Mouse (Mus musculus): ENCODE measurements around the gene Fyco1. TPM values are rescaled to one million over a fixed set of nuclear protein-coding genes. Genes with fewer than 3 reads are reported as not detected.

Gene Fyco1
- polyA plus RNA-seq, 2 experiments: 1.6 to 2.1 TPM

- H3K27me3 ChIP-seq (ENCODE audit: control insufficient read depth, insufficient read depth, low read length): no peaks in the 10 kb centered on the region
- 61% methylated on average over 2 of the region's 2 CpGs for WGBS (ENCODE audit: insufficient replicate concordance)
- DNase-seq (ENCODE audit: low read depth in 3 of 3, low spot score in 3 of 3): no peak
Measured at GRCm38 (mm10) chr9:123805241-123805640, 46.5 kb downstream of the Fyco1 start.

DNA sequence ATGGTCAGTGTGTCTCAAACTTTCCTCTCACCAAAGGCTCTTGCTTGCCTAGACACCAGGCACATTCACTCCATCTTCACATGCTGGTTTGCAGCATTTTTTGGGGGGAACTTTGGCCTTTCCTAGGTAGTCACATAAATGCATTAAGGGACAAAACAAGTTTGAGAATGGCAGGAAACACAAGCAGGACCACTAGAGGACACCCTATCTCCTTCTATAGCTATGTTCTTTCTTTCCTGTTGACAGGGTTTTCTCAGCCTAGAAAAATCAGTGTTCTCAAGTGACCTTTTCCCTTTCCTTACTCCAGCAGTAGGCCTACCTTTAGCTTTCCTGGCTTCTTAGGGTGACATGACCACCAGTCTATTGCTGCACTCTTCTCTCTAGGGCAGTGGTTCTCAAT is 48.8 kb downstream of the Fyco1 start:
- Histone ChIP-seq H3K9ac (replicated peaks) (no peak overlapping the region), H3K9me3 (ENCODE audit: control insufficient read depth, low read length) (no peaks in the 10 kb centered on the region), H3K27me3 (ENCODE audit: control insufficient read depth, insufficient read depth, low read length) (no peaks in the 10 kb centered on the region), H3K27ac (no peak overlapping the region), H3K4me1 (replicated peaks; ENCODE audit: control insufficient read depth in 2 of 2, insufficient read depth in 2 of 2, low read length in 1 of 2) (no peaks in the 10 kb centered on the region), H3K4me3 (ENCODE audit: insufficient read depth in 1 of 2, low read depth in 2 of 2, low read length in 2 of 2) (no peak overlapping the region), H3K36me3 (replicated peaks; ENCODE audit: control insufficient read depth, insufficient read depth, low read depth) (peaks cover 3% of the 10 kb centered on the region), H3K4me2 (ENCODE audit: low read depth) (no peak overlapping the region)
- no peak for TF ChIP-seq EP300 (IDR thresholded peaks at IDR 0.05; ENCODE audit: low read depth)
- no peak for TF ChIP-seq CTCF (IDR thresholded peaks at IDR 0.05; ENCODE audit: low read depth)
- DNase-seq (ENCODE audit: low read depth in 3 of 3, low spot score in 3 of 3) (no peak), ATAC-seq (ENCODE audit: insufficient read depth) (no peak)

More at GRCm38 (mm10) chr9:123805241-123805640, 46.5 kb downstream of the Fyco1 start:
- Histone ChIP-seq H3K9ac (replicated peaks) (no peak overlapping the region), H3K27ac (no peak overlapping the region), H3K4me2 (ENCODE audit: low read depth) (no peak overlapping the region), H3K4me3 (ENCODE audit: insufficient read depth in 1 of 2, low read depth in 2 of 2, low read length in 2 of 2) (no peak overlapping the region), H3K36me3 (replicated peaks; ENCODE audit: control insufficient read depth, insufficient read depth, low read depth) (peaks cover under 1% of the 10 kb centered on the region; the same call in 1 of the 2 replicates), H3K4me1 (replicated peaks; ENCODE audit: control insufficient read depth in 2 of 2, insufficient read depth in 2 of 2, low read length in 1 of 2) (no peaks in the 10 kb centered on the region), H3K9me3 (ENCODE audit: control insufficient read depth, low read length) (no peaks in the 10 kb centered on the region)
- no peak for ATAC-seq (ENCODE audit: insufficient read depth)
- TF ChIP-seq CTCF (IDR thresholded peaks at IDR 0.05; ENCODE audit: low read depth): no peak
- no peak for TF ChIP-seq EP300 (IDR thresholded peaks at IDR 0.05; ENCODE audit: low read depth)

- TF ChIP-seq EP300 (IDR thresholded peaks at IDR 0.05; ENCODE audit: low read depth) (no peak), CTCF (IDR thresholded peaks at IDR 0.05; ENCODE audit: low read depth) (no peak)
- H3K27me3 ChIP-seq (ENCODE audit: control insufficient read depth, insufficient read depth, low read length): no peaks in the 10 kb centered on the region
- ATAC-seq (ENCODE audit: insufficient read depth): no peak
- no peak overlapping the region for H3K9ac ChIP-seq (replicated peaks)
- no peak overlapping the region for H3K27ac ChIP-seq
- H3K9me3 ChIP-seq (ENCODE audit: control insufficient read depth, low read length): no peaks in the 10 kb centered on the region
- peaks cover 3% of the 10 kb centered on the region for H3K36me3 ChIP-seq (replicated peaks; ENCODE audit: control insufficient read depth, insufficient read depth, low read depth)
- no peaks in the 10 kb centered on the region for H3K4me1 ChIP-seq (replicated peaks; ENCODE audit: control insufficient read depth in 2 of 2, insufficient read depth in 2 of 2, low read length in 1 of 2)
- 67% methylated on average over 2 of the region's 2 CpGs for whole genome bisulfite sequencing (ENCODE audit: insufficient replicate concordance)
- H3K4me2 ChIP-seq (ENCODE audit: low read depth): no peak overlapping the region
- H3K4me3 ChIP-seq (ENCODE audit: insufficient read depth in 1 of 2, low read depth in 2 of 2, low read length in 2 of 2): no peak overlapping the region
- no peak for DNase-seq (ENCODE audit: low read depth in 3 of 3, low spot score in 3 of 3)
Measured at GRCm38 (mm10) chr9:123802421-123802820, 49.3 kb downstream of the Fyco1 start.

DNA sequence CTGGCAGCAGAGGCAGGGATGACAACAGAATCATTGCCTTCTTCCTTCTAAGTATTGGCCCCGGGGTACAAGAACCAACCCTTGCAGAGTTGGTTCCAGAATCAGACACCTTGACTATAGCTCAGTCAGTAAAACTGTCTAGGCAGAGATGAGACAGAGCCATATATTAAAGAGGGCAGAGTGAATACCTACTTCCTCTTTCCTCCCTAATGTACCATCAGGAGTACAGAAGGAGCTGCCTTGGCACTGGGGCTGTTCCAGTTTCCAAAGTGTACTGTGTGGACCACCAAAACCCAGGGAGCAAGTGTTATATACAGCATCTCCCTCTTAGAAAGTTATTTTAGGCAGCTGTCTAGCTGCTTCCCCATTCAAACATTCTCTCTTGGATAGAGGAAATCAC is 50.2 kb downstream of the Fyco1 start:
- DNase-seq (ENCODE audit: low read depth in 3 of 3, low spot score in 3 of 3) (no peak), ATAC-seq (ENCODE audit: insufficient read depth) (no peak)
- H3K27me3 ChIP-seq (ENCODE audit: control insufficient read depth, insufficient read depth, low read length): no peaks in the 10 kb centered on the region
- no peaks in the 10 kb centered on the region for H3K9me3 ChIP-seq (ENCODE audit: control insufficient read depth, low read length)
- H3K36me3 ChIP-seq (replicated peaks; ENCODE audit: control insufficient read depth, insufficient read depth, low read depth): peaks cover 3% of the 10 kb centered on the region
- H3K4me2 ChIP-seq (ENCODE audit: low read depth): no peak overlapping the region
- 81% methylated on average over 1 of the region's 1 CpGs for WGBS (ENCODE audit: insufficient replicate concordance)
- H3K4me3 ChIP-seq (ENCODE audit: insufficient read depth in 1 of 2, low read depth in 2 of 2, low read length in 2 of 2): no peak overlapping the region
- no peak overlapping the region for H3K27ac ChIP-seq
- TF ChIP-seq EP300 (IDR thresholded peaks at IDR 0.05; ENCODE audit: low read depth) (no peak), CTCF (IDR thresholded peaks at IDR 0.05; ENCODE audit: low read depth) (no peak)
- H3K9ac ChIP-seq (replicated peaks): no peak overlapping the region
- no peaks in the 10 kb centered on the region for H3K4me1 ChIP-seq (replicated peaks; ENCODE audit: control insufficient read depth in 2 of 2, insufficient read depth in 2 of 2, low read length in 1 of 2)

DNA sequence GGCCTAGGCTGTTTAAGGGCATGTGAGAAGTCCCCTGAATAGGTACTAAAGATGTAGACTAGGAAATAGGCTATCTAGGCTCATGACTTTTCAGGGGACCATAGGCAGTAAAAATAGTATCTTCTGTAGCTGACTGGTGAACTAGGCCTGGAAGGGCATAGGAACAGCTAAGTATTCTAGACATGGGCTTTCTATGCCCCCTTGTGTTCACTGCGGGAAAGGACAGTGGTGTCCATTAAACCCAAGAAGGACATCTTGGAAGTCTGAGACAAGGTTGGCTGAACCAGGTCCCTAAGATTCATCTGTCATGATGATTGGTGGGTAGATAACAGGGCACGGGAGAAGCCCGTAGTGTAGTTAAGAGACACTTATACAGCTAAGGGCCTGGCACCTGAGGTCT is 55.5 kb downstream of the Fyco1 start:
- H3K27me3 ChIP-seq (ENCODE audit: control insufficient read depth, insufficient read depth, low read length): no peaks in the 10 kb centered on the region
- no peak overlapping the region for H3K4me2 ChIP-seq (ENCODE audit: low read depth)
- peak in 1 of 3 experiments; percentile 10 for DNase-seq (ENCODE audit: low read depth in 3 of 3, low spot score in 3 of 3)
- no peak overlapping the region for H3K27ac ChIP-seq
- TF ChIP-seq EP300 (IDR thresholded peaks at IDR 0.05; ENCODE audit: low read depth) (no peak), CTCF (IDR thresholded peaks at IDR 0.05; ENCODE audit: low read depth) (peak; percentile 60)
- no peaks in the 10 kb centered on the region for H3K4me1 ChIP-seq (replicated peaks; ENCODE audit: control insufficient read depth in 2 of 2, insufficient read depth in 2 of 2, low read length in 1 of 2)
- H3K36me3 ChIP-seq (replicated peaks; ENCODE audit: control insufficient read depth, insufficient read depth, low read depth): peaks cover 14% of the 10 kb centered on the region
- ATAC-seq (ENCODE audit: insufficient read depth): 0 out of 2 replicates have a peak, but pooled peaks have one; percentile 21
- no peak overlapping the region for H3K4me3 ChIP-seq (ENCODE audit: insufficient read depth in 1 of 2, low read depth in 2 of 2, low read length in 2 of 2)
- no peak overlapping the region for H3K9ac ChIP-seq (replicated peaks)
- 69% methylated on average over 3 of the region's 3 CpGs for WGBS (ENCODE audit: insufficient replicate concordance)
- no peaks in the 10 kb centered on the region for H3K9me3 ChIP-seq (ENCODE audit: control insufficient read depth, low read length)
